Mouse (Mus musculus) gastrocnemius, adult 8-10 months (tissue): ENCODE measurements around the gene Hist1h1d. TPM values are rescaled to one million over a fixed set of nuclear protein-coding genes. Genes with fewer than 3 reads are reported as not detected.
"Not testable (repeated sequence)": the region's sequence is repeated elsewhere in the genome, so short reads cannot be mapped to it uniquely, and the experiment has no call there.

Source experiments
- DNase-seq, 2 experiments: peaks; one replicate each; pipeline ENCODE4 v3.0.0; 2022; ENCODE audit warnings: low spot score in 2 of 2
- total RNA-seq, 4 experiments: library from RNA; stranded (reverse); gene quantifications; 2 replicates each; pipeline ENCODE4 v1.2.4; 2022

The Hist1h1d gene
- total RNA-seq, 4 experiments from 2014 or later: 0.87 to 1.3 (median 1.3) TPM

GRCm38 (mm10) chr13:23530181-23530900 lies 22.7 kb upstream of the Hist1h1d start:
- DNase-seq: peak; percentile 47 to 65

- peak; percentile 85 to 88 for DNase-seq
These were observed 21.9 kb upstream of the Hist1h1d start, which contains the start of gene Hist1h4h for GRCm38 (mm10) chr13:23530901-23531875. Gene Hist1h4h (plus strand): TSS chr13:23531050.

GRCm38 (mm10) chr13:23532262-23533075 lies 20.6 kb upstream of the Hist1h1d start:
- no peak for DNase-seq

- DNase-seq: not testable (repeated sequence)
These were observed 19.3 kb upstream of the Hist1h1d start, which contains the start of gene Hist1h2af for GRCm38 (mm10) chr13:23533560-23534367. Gene Hist1h2af (plus strand): TSS chr13:23533906.

GRCm38 (mm10) chr13:23534368-23535131 lies 18.5 kb upstream of the Hist1h1d start:
- no peak for DNase-seq

GRCm38 (mm10) chr13:23535137-23536075 lies 17.7 kb upstream of the Hist1h1d start, which contains the start of gene Hist1h3g:
Gene Hist1h3g (plus strand): TSS chr13:23535422.
- peak; percentile 51 to 60 for DNase-seq

- DNase-seq: no peak
These were observed 16.8 kb upstream of the Hist1h1d start for GRCm38 (mm10) chr13:23536076-23536822.

- no peak for DNase-seq
These were observed 15.9 kb upstream of the Hist1h1d start for GRCm38 (mm10) chr13:23537006-23537710.

- no peak for DNase-seq
These were observed 14.8 kb upstream of the Hist1h1d start for GRCm38 (mm10) chr13:23538249-23538648.

- not testable (repeated sequence) for DNase-seq
These were observed 13.2 kb upstream of the Hist1h1d start for GRCm38 (mm10) chr13:23539821-23540220.

GRCm38 (mm10) chr13:23541497-23541896 lies 11.6 kb upstream of the Hist1h1d start:
- no peak for DNase-seq

- not testable (repeated sequence) for DNase-seq
These were observed 10.7 kb upstream of the Hist1h1d start for GRCm38 (mm10) chr13:23542225-23542980.

GRCm38 (mm10) chr13:23542999-23543607 lies 10.0 kb upstream of the Hist1h1d start, which contains the start of gene Hist1h2bh:
Gene Hist1h2bh (minus strand): TSS chr13:23543392.
- peak in 1 of 2 experiments; percentile 37 for DNase-seq

GRCm38 (mm10) chr13:23543965-23544786 lies 8.9 kb upstream of the Hist1h1d start, which contains the start of gene Hist1h3f:
Gene Hist1h3f (plus strand): TSS chr13:23544052.
- peak; percentile 26 to 44 for DNase-seq

- DNase-seq: not testable (repeated sequence)
These were observed 8.3 kb upstream of the Hist1h1d start for GRCm38 (mm10) chr13:23544787-23545120.
